Mouse (Mus musculus) B cell, adult 2 months (primary cell): ENCODE results near the gene Raet1e.
"Not testable (repeated sequence)": the region's sequence is repeated elsewhere in the genome, so short reads cannot be mapped to it uniquely, and the experiment has no call there.

ENCODE experiments used
- DNase-seq, 2 experiments: peaks; one replicate each; pipeline ENCODE4 v3.0.0; 2022

Raet1e gene

DNA sequence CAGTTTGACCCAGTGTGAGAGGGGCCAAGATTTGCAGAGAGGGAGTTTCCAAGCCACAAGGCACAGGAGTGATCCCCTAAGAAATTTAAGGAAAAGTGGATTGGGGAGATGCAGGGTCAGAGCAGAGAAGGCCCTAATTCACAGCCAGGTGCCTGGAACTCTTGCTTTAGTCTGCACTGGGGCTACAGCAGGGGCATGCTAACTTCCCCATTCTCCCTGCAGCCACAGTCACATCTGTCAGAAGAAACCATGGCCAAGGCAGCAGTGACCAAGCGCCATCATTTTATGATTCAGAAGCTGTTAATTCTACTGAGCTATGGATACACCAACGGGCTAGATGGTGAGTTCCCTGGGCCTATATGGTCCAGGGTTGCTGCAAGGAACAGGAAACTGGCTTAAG is 204.1 kb downstream of the Raet1e start:
- DNase-seq = not testable (repeated sequence)

- DNase-seq = not testable (repeated sequence)
Observed at GRCm38 (mm10) chr10:22364915-22365314, 206.5 kb downstream of the Raet1e start.

GRCm38 (mm10) chr10:22381226-22381625 is 222.9 kb downstream of the Raet1e start:
- not testable (repeated sequence) for DNase-seq

GRCm38 (mm10) chr10:22390146-22390545 is 231.8 kb downstream of the Raet1e start:
- not testable (repeated sequence) for DNase-seq

DNA sequence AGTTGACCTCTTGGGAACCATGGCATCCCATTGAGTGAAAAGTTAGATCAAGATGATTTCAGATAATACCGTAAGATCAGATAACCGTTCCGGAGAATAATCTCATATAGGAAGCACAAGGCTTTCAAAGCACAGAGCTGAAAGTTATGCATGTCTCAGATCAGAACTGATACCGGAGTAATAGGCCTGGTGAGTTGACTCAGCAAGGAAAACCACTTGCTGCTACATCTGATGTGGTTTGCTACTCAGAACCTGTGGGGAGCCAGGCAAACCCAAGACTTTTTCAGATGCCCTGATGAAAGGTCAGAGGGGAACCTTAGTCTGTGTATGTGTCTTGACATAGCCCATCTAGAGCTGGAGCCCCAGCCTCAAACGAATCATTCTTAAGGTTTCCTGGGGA is 233.2 kb downstream of the Raet1e start:
- DNase-seq = not testable (repeated sequence)

DNA sequence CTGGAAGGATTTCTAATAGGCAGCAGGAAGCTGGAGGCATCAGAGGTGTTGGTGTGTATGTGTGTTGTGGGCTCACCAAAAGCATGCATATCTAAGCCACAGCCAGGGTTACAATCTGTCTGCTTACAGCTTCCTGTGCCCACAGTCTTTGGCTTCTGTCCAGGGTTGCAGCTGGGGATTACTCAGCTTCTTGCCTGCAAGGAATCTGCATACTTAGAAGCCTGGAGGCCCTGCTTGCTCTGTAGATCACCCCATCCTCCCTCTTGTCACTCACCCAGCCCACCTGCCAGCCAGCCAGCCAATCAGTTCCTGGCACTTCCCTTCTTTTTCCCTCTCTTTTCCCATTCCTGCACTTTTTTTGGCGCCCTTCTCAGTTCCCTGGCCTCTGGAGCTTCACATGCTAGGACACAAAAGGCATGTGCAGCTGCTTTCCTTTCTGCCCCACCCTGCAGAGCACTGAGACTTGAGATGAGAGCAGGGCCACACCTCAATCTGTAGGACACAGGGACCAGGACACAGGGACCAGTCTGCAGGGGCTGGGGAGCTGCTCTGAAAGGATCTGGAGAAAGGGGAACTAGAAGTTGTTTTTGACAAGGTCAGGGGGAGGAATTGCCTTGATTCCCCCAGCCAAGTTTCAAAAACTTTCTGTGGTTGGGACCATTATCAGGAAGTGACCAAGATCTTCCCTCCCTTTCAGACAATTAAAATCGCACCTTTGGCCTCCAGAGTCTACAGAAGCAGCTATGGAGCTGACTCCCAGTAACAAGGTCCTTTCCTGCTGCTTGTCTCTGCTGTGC is 234.9 kb downstream of the Raet1e start:
- not testable (repeated sequence) for DNase-seq

DNA sequence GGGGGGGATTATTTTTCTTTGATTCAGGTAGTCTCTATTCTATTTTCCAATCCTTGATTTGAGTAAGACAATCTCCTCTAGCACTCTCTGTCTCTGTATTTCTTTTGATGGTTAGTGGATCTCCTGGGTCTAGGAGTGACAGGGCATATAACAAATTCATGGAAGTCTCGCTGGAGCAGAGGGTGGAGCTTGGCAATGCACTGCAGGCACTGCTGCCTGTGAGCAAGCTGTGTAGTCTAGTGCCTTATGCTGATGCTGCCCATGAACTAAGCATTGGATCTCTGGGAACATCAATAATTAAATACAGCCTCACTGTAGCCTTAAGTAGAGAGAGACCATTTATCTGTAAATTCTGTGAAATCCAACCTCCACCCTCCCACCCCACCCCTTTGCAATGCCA is 238.3 kb downstream of the Raet1e start:
- DNase-seq = not testable (repeated sequence)

DNA sequence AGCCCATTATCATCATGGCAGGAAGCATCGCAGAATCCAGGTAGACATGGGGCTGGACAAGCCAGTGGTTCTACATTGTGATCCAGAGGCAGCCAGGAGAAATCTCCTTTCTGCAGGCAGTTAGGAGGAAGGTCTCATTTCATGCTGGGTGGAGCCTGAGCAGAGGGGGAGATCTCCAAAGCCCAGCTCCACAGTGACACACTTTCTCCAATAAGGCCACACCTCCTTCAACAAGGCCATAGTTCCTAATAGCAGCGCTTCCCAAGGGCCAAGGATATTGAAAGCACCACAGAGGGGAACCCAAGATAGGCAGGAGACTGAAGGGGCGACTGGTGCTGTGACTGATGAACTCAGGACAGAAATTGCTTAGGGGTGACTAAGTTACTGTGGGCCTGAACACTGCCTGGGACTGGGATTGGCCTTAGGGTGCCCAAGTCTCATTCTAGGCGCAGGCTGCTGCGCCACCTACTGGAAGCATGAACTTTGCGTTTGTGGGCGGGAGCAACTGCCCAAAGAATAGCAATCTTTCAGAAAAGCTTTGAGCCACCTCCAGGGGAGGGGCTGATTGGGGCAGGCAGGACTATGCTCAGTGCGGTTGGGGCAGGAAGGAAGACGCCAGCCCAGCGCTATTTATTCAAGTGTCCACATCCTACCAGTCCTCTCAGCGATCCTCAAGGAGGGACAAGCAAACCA is 244.0 kb downstream of the Raet1e start:
- DNase-seq = peak; percentile 70 to 72

DNA sequence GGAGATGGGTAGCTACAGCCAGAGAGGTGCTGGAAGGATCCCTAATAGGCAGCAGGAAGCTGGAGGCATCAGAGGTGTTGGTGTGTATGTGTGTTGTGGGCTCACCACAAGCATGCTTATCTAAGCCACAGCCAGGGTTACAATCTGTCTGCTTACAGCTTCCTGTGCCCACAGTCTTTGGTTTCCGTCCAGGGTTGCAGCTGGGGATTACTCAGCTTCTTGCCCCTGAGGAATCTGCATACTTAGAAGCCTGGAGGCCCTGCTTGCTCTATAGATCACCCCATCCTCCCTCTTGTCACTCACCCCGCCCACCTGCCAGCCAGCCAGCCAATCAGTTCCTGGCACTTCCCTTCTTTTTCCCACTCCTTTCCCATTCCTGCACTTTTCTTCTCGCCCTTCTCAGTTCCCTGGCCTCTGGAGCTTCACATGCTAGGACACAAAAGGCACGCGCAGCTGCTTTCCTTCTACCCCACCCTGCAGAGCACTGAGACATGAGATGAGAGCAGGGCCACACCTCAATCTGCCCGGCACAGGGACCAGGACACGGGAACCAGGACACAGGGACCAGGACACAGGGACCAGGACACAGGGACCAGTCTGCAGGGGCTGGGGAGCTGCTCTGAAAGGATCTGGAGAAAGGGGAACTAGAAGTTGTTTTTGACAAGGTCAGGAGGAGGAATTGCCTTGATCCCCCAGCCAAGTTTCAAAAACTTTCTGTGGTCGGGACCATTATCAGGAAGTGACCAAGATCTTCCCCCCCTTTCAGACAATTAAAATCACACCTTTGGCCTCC is 255.5 kb downstream of the Raet1e start:
- DNase-seq = not testable (repeated sequence)
